Mouse (Mus musculus) 3T3-L1 (cell line): ENCODE results near the gene Lurap1.

Source experiments
- DNase-seq: peaks from one replicate; pipeline ENCODE4 v3.0.0-alpha.2; 2015; ENCODE audit warnings: low read depth, low spot score

Gene Lurap1

GRCm38 (mm10) chr4:116151238-116151637 lies at the start of gene Lurap1:
Gene Lurap1 (minus strand): TSS chr4:116151338.
- DNase-seq: no peak

DNA sequence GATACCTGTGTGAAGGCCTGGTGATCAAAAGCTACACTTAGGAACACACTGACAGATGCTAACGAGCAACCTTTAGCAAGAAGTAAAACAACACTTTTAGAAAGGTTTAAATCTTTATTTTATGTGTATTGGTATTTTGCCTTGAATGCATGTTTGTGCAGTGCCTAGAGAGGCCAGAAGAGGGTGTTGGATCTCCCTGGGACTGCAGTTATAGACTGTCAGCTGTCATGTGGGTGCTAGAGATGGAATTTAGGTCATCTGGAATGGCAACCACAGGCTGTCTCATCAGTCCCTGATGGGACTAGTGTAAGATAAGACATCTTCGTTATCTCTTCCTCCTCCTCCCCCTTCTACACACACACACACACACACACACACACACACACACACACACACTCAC lies 47.3 kb upstream of the Lurap1 start:
- peak; percentile 21 for DNase-seq

DNA sequence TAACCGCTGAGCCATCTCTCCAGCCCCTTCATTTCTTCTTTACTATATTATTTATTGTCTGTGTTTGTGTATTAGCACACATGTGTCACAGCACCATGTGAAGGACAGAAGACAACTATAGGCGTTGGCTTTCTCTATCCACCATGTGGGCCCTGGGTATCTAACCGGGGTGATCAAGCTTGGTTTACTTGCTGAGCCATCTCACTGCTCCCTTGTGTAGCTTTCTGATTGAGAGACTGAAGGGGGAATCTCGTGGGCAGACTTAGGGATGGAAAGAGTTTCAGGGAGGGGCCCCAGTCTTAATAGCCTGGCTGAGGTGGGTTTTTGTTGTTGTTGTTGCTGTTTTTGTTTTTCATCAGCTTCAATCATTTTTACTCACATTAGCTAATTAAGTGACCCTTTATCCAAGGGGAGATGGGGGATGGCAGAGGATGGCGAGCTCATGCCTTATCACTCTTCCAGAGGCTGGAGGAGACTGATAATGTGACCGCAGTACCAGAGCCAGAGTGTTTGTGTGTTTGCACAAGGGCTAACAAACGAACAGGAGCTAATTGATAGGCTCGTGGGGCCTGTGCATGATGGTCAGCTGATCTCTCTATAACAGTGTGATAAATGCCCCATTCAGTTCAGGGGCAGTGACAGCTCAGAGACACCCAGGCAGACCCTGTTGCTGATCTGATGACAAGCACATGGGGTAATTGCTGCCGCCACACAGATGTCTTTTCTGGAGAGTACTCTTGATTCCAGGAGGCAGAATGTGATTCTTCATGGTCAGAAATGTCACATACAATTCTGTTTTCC lies 42.6 kb upstream of the Lurap1 start:
- no peak for DNase-seq

- DNase-seq: no peak
Measured at GRCm38 (mm10) chr4:116192286-116192835, 41.2 kb upstream of the Lurap1 start.

GRCm38 (mm10) chr4:116185083-116185482 lies 33.9 kb upstream of the Lurap1 start:
- DNase-seq: no peak

- no peak for DNase-seq
Measured at GRCm38 (mm10) chr4:116182745-116183144, 31.6 kb upstream of the Lurap1 start.

DNA sequence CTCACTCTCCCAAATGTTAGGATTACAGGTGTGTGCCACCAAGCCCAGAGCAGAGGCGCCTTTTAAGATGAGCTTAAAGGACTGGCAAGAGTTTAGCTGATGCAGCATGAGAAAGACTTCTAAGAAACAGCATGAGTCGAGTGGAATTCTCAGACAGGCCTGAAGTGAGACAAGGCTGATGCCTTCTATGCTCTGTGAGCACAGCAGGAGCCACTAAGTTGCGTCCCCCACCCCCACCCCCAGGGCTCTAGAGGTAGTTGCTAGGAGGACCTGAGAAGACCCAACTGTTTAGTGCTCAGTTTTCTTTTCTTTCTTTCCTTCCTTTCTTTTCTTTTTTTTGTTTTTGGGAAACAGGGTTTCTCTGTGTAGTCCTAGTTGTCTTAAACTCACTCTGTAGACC lies 30.9 kb upstream of the Lurap1 start:
- no peak for DNase-seq

- no peak for DNase-seq
Measured at GRCm38 (mm10) chr4:116177140-116177539, 26.0 kb upstream of the Lurap1 start.

GRCm38 (mm10) chr4:116176543-116176988 lies 25.4 kb upstream of the Lurap1 start:
- DNase-seq: no peak

- peak; percentile 52 for DNase-seq
Measured at GRCm38 (mm10) chr4:116175711-116176542, 24.8 kb upstream of the Lurap1 start.

DNA sequence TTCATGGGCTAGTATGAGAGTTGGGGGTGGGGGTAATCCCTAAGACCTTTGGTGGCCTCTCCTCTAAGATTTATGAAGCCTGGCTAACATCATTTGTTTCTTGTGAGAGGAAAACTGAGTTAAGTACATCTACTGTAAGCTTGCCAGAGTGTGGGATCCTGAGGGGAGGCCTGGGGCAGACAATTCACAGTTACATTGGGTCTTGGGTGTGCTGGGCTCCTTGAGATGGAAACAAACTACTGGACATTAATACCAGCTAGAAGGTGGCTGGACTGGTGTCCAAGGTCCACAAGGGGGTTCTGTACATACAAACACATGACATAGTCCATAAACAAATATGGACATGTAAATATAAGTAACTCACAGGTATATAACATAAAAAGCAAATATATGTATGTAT lies 24.0 kb upstream of the Lurap1 start:
- DNase-seq: no peak

DNA sequence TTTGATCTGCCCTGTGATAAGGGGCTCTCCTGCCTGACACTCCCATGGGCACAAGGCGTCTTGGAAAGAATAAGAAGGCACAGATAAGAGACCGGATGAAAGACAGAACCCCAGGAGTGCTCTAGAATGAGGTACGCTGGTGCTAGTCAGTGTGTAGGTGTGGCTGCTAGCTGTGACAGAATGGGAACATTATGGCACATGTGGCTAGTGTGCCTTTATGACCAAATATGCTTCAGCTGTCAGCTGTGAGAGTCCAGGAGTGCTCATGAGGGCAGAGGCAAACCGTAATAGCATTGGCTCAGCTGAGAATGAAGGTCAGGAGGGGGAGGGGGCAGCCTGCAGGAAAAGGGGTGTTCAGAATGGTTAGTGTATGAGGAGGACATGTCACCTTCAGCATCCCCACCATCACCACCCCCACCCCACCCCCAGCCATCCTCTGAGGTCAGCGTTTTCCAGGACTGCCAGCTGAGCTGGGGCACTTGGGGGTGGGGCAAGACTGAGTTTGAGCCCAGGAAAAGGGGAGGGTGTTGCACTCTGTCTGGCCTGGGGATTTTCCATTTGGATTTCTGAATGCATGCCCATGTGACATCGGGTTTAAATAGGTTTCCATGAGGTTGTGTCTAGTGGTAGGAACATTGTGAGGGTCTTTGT lies 23.5 kb upstream of the Lurap1 start:
- DNase-seq: peak; percentile 61

- no peak for DNase-seq
Measured at GRCm38 (mm10) chr4:116173752-116174151, 22.6 kb upstream of the Lurap1 start.

DNA sequence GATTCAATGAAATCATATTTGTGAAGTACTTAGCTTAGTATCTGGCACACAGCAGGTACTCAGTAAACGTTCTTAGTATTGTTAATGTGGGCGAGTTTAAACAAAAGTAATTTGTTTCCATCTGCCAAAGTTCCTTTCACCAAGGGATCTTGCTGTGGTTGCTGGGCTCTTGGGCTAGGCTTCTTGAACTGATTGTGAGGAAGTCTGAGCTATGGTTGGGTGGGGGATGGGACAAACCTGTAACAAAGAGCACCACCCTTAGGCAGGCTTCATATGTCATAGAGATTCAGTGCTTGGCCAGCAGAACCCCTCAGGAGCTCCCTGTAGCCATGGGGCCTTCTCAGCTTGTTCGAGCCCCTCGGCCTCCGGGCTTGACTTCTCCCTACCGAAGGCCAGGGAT lies 21.9 kb upstream of the Lurap1 start, which contains the start of the genes 1700042G07Rik and Gm49337:
TSS of gene 1700042G07Rik (plus strand) at position 301 of the 400 bp plus-strand sequence.
TSS of gene Gm49337 (plus strand) at position 313 of the 400 bp plus-strand sequence.
- no peak for DNase-seq

- no peak for DNase-seq
Measured at GRCm38 (mm10) chr4:116169353-116169672, 18.2 kb upstream of the Lurap1 start.

GRCm38 (mm10) chr4:116168617-116169352 lies 17.6 kb upstream of the Lurap1 start:
- DNase-seq: peak; percentile 69

DNA sequence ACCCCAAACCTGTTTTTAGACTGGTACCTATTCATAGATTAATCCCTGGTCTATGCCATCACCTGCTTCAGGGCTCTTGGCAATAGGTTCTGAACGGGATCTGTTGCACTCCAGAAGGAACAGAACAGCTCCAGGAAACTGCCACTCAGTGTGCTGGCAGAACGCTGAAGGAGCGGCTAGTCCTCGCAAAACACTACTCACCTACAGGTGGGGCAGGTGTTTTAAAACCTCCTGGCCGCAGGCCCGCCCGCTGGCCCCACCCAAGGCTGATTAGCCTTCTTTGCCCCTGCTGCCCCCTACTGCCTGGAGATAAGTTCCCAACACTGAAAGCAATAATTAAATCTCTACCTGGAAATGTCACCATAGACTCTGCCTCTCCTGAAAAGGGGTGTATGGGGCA lies 16.3 kb upstream of the Lurap1 start, which contains the start of gene Tspan1:
TSS of gene Tspan1 (minus strand) at position 198 of the 400 bp plus-strand sequence.
- no peak for DNase-seq

DNA sequence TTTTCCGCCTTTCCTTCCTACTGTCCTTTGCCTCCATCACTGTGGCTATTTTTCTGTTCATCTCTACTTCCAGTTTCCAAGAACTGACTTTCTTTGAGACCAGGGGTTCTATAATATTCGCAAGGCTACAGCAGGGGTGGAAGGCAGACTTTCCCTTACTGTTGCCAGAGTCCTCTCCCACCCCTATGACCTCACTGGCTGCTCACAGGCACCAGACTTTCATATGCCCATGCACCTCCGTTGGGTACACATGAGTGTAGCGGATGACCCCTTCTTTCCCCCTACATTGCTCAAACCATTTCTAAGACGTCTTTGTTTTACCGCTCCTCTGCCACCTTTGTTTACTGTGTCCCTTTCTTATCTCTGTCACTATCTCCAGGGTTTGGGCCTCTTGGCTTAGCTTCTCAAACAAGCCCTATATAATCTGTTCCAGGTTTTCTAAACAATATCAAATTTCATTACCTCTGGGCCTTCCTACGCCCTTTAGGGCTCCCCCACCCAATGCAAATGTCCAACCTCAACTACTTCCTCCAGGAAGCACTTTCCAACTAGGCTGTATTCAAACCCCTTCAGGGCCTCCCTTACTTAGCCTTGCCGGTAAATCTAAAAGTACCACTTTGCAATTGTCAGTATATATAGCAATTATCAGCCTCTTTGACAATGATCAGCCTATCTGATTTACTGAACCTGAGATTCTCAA lies 14.7 kb upstream of the Lurap1 start:
- DNase-seq: no peak

DNA sequence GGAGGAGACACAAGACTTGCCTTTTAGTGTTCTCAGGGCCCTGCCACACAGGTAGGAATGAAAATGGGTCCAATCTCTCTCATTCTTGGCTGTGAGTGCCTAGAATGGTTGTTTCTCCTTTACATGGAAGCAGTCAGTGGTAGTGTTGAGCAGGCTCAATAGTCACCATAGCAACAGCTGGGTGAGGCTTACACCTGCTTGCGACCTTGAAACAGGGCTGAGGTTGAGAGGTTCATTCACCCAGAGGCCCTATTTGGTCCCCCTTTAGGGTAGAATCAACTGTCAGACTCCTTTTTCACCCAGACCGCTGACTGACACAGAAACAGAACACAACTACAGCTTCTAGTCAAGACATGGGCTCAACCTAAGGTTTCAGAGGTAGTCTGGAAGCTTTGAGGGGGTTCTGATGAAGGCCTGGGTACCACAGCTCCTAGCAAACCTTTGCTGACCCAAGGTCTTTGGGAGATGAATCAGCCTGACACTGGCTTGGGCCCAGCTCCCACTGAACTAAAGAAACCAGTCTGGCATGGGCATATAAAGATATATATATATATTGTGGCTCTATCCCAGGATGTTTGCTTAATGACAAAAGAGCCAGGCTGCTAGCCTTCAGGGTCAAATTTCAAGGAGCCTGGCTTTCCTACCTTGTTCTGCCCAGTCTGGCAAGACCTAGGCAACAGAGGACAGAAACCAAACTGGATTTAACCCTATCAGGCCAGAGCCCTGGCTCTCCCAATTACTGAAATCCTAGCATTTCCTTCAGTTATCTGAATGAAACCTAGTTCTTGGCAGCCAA lies 13.8 kb upstream of the Lurap1 start:
- DNase-seq: peak; percentile 33

DNA sequence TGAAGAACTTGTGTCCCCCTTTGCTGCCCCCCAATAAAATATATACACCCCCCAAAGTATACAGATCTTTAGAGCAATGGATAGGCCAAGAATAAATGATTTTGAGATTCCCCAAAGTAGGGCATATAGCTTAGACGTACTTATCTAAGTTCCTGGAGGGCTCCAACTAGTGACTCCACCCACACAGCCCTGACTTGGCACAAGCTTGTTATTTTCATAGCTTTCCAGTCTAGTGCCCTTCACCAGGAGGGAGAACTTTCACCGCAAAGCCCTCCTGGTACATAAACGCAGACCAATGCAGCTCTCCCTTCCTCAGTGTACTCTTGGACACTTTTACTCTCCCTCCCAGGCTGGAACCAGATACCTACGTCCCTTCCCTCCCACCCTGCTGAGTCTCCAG lies 11.0 kb upstream of the Lurap1 start:
- DNase-seq: no peak
